Mouse (Mus musculus): ENCODE results near the gene Dbnl. TPM values are rescaled to one million over a fixed set of nuclear protein-coding genes. Genes with fewer than 3 reads are reported as not detected.

Dbnl gene
- polyA plus RNA-seq, 1 experiment from 2014 or later = 36.6 TPM

- H3K4me1 ChIP-seq (ENCODE audit: insufficient read depth) = peaks cover 3% of the 10 kb centered on the region; the same call in 1 of the 2 replicates
- H3K4me3 ChIP-seq (ENCODE audit: low read depth, low read length) = no peak overlapping the region
- H3K27ac ChIP-seq (ENCODE audit: low read depth) = no peak overlapping the region
- WGBS (ENCODE audit: insufficient replicate concordance) = 72% methylated on average over 5 of the region's 5 CpGs
- peaks cover 29% of the 10 kb centered on the region for H3K36me3 ChIP-seq (replicated peaks; ENCODE audit: insufficient read depth, low read length)
- ATAC-seq (no peak), DNase-seq (no peak)
- H3K4me2 ChIP-seq (ENCODE audit: low read depth, low read length) = no peak overlapping the region
- H3K9me3 ChIP-seq (ENCODE audit: low read length) = no peaks in the 10 kb centered on the region
- H3K9ac ChIP-seq (replicated peaks) = no peak overlapping the region
- no peaks in the 10 kb centered on the region for H3K27me3 ChIP-seq (ENCODE audit: insufficient read depth, low read length)
- no peak for TF ChIP-seq EP300 (IDR thresholded peaks at IDR 0.05; ENCODE audit: low read depth)
Observed at GRCm38 (mm10) chr11:5827931-5828330, 39.6 kb downstream of the Dbnl start.

- H3K36me3 ChIP-seq (replicated peaks; ENCODE audit: insufficient read depth, low read length) = peaks cover 31% of the 10 kb centered on the region
- 85% methylated on average over 11 of the region's 11 CpGs for WGBS (ENCODE audit: insufficient replicate concordance)
- H3K9me3 ChIP-seq (ENCODE audit: low read length) = no peaks in the 10 kb centered on the region
- H3K4me1 ChIP-seq (ENCODE audit: insufficient read depth) = peaks cover 3% of the 10 kb centered on the region; the same call in 1 of the 2 replicates
- H3K27me3 ChIP-seq (ENCODE audit: insufficient read depth, low read length) = no peaks in the 10 kb centered on the region
- TF ChIP-seq CTCF (IDR thresholded peaks at IDR 0.05; ENCODE audit: low read depth) = no peak
- no peak for TF ChIP-seq EP300 (IDR thresholded peaks at IDR 0.05; ENCODE audit: low read depth)
- H3K27ac ChIP-seq (ENCODE audit: low read depth) = no peak overlapping the region
- H3K9ac ChIP-seq (replicated peaks) = no peak overlapping the region
- DNase-seq (no peak), ATAC-seq (no peak)
- H3K4me2 ChIP-seq (ENCODE audit: low read depth, low read length) = no peak overlapping the region
- no peak overlapping the region for H3K4me3 ChIP-seq (ENCODE audit: low read depth, low read length)
Observed at GRCm38 (mm10) chr11:5828509-5829191, 40.4 kb downstream of the Dbnl start.

GRCm38 (mm10) chr11:5829327-5829726 is 41.0 kb downstream of the Dbnl start:
- ATAC-seq (no peak), DNase-seq (no peak)
- Histone ChIP-seq H3K4me3 (ENCODE audit: low read depth, low read length) (no peak overlapping the region), H3K9me3 (ENCODE audit: low read length) (no peaks in the 10 kb centered on the region), H3K27ac (ENCODE audit: low read depth) (no peak overlapping the region), H3K27me3 (ENCODE audit: insufficient read depth, low read length) (no peaks in the 10 kb centered on the region), H3K9ac (replicated peaks) (no peak overlapping the region), H3K4me1 (ENCODE audit: insufficient read depth) (peaks cover 3% of the 10 kb centered on the region; the same call in 1 of the 2 replicates), H3K36me3 (replicated peaks; ENCODE audit: insufficient read depth, low read length) (peaks cover 32% of the 10 kb centered on the region), H3K4me2 (ENCODE audit: low read depth, low read length) (no peak overlapping the region)
- TF ChIP-seq EP300 (IDR thresholded peaks at IDR 0.05; ENCODE audit: low read depth) (no peak), CTCF (IDR thresholded peaks at IDR 0.05; ENCODE audit: low read depth) (no peak)
- WGBS (ENCODE audit: insufficient replicate concordance) = 73% methylated on average over 11 of the region's 12 CpGs

GRCm38 (mm10) chr11:5834506-5834905 is 46.2 kb downstream of the Dbnl start:
- WGBS (ENCODE audit: insufficient replicate concordance) = 79% methylated on average over 9 of the region's 9 CpGs
- ATAC-seq (no peak), DNase-seq (no peak)
- no peak overlapping the region for H3K9ac ChIP-seq (replicated peaks)
- no peaks in the 10 kb centered on the region for H3K27me3 ChIP-seq (ENCODE audit: insufficient read depth, low read length)
- no peak overlapping the region for H3K4me3 ChIP-seq (ENCODE audit: low read depth, low read length)
- H3K4me1 ChIP-seq (ENCODE audit: insufficient read depth) = peaks cover 17% of the 10 kb centered on the region
- H3K27ac ChIP-seq (ENCODE audit: low read depth) = peak overlapping the region; percentile 62; the same call in 1 of the 2 replicates
- H3K9me3 ChIP-seq (ENCODE audit: low read length) = no peaks in the 10 kb centered on the region
- no peak overlapping the region for H3K4me2 ChIP-seq (ENCODE audit: low read depth, low read length)
- TF ChIP-seq EP300 (IDR thresholded peaks at IDR 0.05; ENCODE audit: low read depth) (no peak), CTCF (IDR thresholded peaks at IDR 0.05; ENCODE audit: low read depth) (no peak)
- peaks cover 21% of the 10 kb centered on the region for H3K36me3 ChIP-seq (replicated peaks; ENCODE audit: insufficient read depth, low read length)

GRCm38 (mm10) chr11:5835057-5835456 is 46.8 kb downstream of the Dbnl start:
- Histone ChIP-seq H3K4me1 (ENCODE audit: insufficient read depth) (peaks cover 17% of the 10 kb centered on the region), H3K27ac (ENCODE audit: low read depth) (peak overlapping the region; percentile 62; the same call in 1 of the 2 replicates), H3K9ac (replicated peaks) (no peak overlapping the region), H3K27me3 (ENCODE audit: insufficient read depth, low read length) (no peaks in the 10 kb centered on the region), H3K9me3 (ENCODE audit: low read length) (no peaks in the 10 kb centered on the region), H3K4me3 (ENCODE audit: low read depth, low read length) (no peak overlapping the region), H3K36me3 (replicated peaks; ENCODE audit: insufficient read depth, low read length) (peaks cover 20% of the 10 kb centered on the region), H3K4me2 (ENCODE audit: low read depth, low read length) (no peak overlapping the region)
- no peak for ATAC-seq
- DNase-seq = no peak
- TF ChIP-seq EP300 (IDR thresholded peaks at IDR 0.05; ENCODE audit: low read depth) = no peak
- TF ChIP-seq CTCF (IDR thresholded peaks at IDR 0.05; ENCODE audit: low read depth) = no peak
- 86% methylated on average over 7 of the region's 7 CpGs for WGBS (ENCODE audit: insufficient replicate concordance)

GRCm38 (mm10) chr11:5836126-5836525 is 47.8 kb downstream of the Dbnl start:
- 58% methylated on average over 1 of the region's 1 CpGs for WGBS (ENCODE audit: insufficient replicate concordance)
- Histone ChIP-seq H3K4me1 (ENCODE audit: insufficient read depth) (peaks cover 17% of the 10 kb centered on the region; the same call in 1 of the 2 replicates), H3K27ac (ENCODE audit: low read depth) (no peak overlapping the region), H3K4me2 (ENCODE audit: low read depth, low read length) (no peak overlapping the region), H3K4me3 (ENCODE audit: low read depth, low read length) (no peak overlapping the region), H3K9ac (replicated peaks) (no peak overlapping the region), H3K36me3 (replicated peaks; ENCODE audit: insufficient read depth, low read length) (peaks cover 15% of the 10 kb centered on the region), H3K27me3 (ENCODE audit: insufficient read depth, low read length) (no peaks in the 10 kb centered on the region), H3K9me3 (ENCODE audit: low read length) (no peaks in the 10 kb centered on the region)
- DNase-seq (peak; percentile 40), ATAC-seq (no peak)
- TF ChIP-seq CTCF (IDR thresholded peaks at IDR 0.05; ENCODE audit: low read depth) (peak; percentile 52), EP300 (IDR thresholded peaks at IDR 0.05; ENCODE audit: low read depth) (no peak)

Measured in liver, postnatal 0 days (tissue).